Mouse (Mus musculus): ENCODE results near the gene Rbfox1. TPM values are rescaled to one million over a fixed set of nuclear protein-coding genes. Genes with fewer than 3 reads are reported as not detected.
A peak's percentile ranks its signal among the peaks of the same experiment; 100 is the strongest.

Gene Rbfox1
- polyA plus RNA-seq, 1 experiment = 142 TPM

GRCm38 (mm10) chr16:6821741-6822140, 936.6 kb downstream of the Rbfox1 start:
- Histone ChIP-seq H3K4me3 (ENCODE audit: insufficient read depth, low read length) (no peak overlapping the region), H3K27ac (ENCODE audit: insufficient read depth, low read length) (no peak overlapping the region), H3K4me1 (ENCODE audit: control insufficient read depth, insufficient read depth, low read length) (peaks cover 3% of the 10 kb centered on the region; the same call in 1 of the 2 replicates)
- TF ChIP-seq CTCF (IDR thresholded peaks at IDR 0.05; ENCODE audit: extremely low read depth, insufficient read depth, low read length) = no peak
- TF ChIP-seq POLR2A (IDR thresholded peaks at IDR 0.05; ENCODE audit: extremely low read depth, insufficient read depth, low read length) = no peak

GRCm38 (mm10) chr16:6829892-6830524, 944.9 kb downstream of the Rbfox1 start:
- TF ChIP-seq POLR2A (IDR thresholded peaks at IDR 0.05; ENCODE audit: extremely low read depth, insufficient read depth, low read length) = no peak
- TF ChIP-seq CTCF (IDR thresholded peaks at IDR 0.05; ENCODE audit: extremely low read depth, insufficient read depth, low read length) = no peak

GRCm38 (mm10) chr16:6833486-6833885, 948.3 kb downstream of the Rbfox1 start:
- no peak for TF ChIP-seq CTCF (IDR thresholded peaks at IDR 0.05; ENCODE audit: extremely low read depth, insufficient read depth, low read length)
- no peak for TF ChIP-seq POLR2A (IDR thresholded peaks at IDR 0.05; ENCODE audit: extremely low read depth, insufficient read depth, low read length)

More at GRCm38 (mm10) chr16:6829892-6830524, 944.9 kb downstream of the Rbfox1 start:
- Histone ChIP-seq H3K4me3 (ENCODE audit: insufficient read depth, low read length) (no peak overlapping the region), H3K4me1 (ENCODE audit: control insufficient read depth, insufficient read depth, low read length) (peaks cover 5% of the 10 kb centered on the region; the same call in 1 of the 2 replicates), H3K27ac (ENCODE audit: insufficient read depth, low read length) (no peak overlapping the region)

GRCm38 (mm10) chr16:6835051-6835450, 949.9 kb downstream of the Rbfox1 start:
- TF ChIP-seq POLR2A (IDR thresholded peaks at IDR 0.05; ENCODE audit: extremely low read depth, insufficient read depth, low read length) (no peak), CTCF (IDR thresholded peaks at IDR 0.05; ENCODE audit: extremely low read depth, insufficient read depth, low read length) (no peak)
- Histone ChIP-seq H3K4me3 (ENCODE audit: insufficient read depth, low read length) (no peak overlapping the region), H3K4me1 (ENCODE audit: control insufficient read depth, insufficient read depth, low read length) (peaks cover 4% of the 10 kb centered on the region; the same call in 1 of the 2 replicates), H3K27ac (ENCODE audit: insufficient read depth, low read length) (no peak overlapping the region)

More at GRCm38 (mm10) chr16:6833486-6833885, 948.3 kb downstream of the Rbfox1 start:
- Histone ChIP-seq H3K4me1 (ENCODE audit: control insufficient read depth, insufficient read depth, low read length) (no peaks in the 10 kb centered on the region), H3K27ac (ENCODE audit: insufficient read depth, low read length) (no peak overlapping the region), H3K4me3 (ENCODE audit: insufficient read depth, low read length) (no peak overlapping the region)

GRCm38 (mm10) chr16:6839299-6839995, 954.3 kb downstream of the Rbfox1 start:
- TF ChIP-seq CTCF (IDR thresholded peaks at IDR 0.05; ENCODE audit: extremely low read depth, insufficient read depth, low read length) (peak; percentile 81), POLR2A (IDR thresholded peaks at IDR 0.05; ENCODE audit: extremely low read depth, insufficient read depth, low read length) (no peak)
- Histone ChIP-seq H3K4me1 (ENCODE audit: control insufficient read depth, insufficient read depth, low read length) (peaks cover 5% of the 10 kb centered on the region; the same call in 1 of the 2 replicates), H3K4me3 (ENCODE audit: insufficient read depth, low read length) (no peak overlapping the region), H3K27ac (ENCODE audit: insufficient read depth, low read length) (no peak overlapping the region)

- H3K4me3 ChIP-seq (ENCODE audit: insufficient read depth, low read length) = no peak overlapping the region
- no peak overlapping the region for H3K27ac ChIP-seq (ENCODE audit: insufficient read depth, low read length)
- H3K4me1 ChIP-seq (ENCODE audit: control insufficient read depth, insufficient read depth, low read length) = peaks cover 5% of the 10 kb centered on the region; the same call in 1 of the 2 replicates
- no peak for TF ChIP-seq CTCF (IDR thresholded peaks at IDR 0.05; ENCODE audit: extremely low read depth, insufficient read depth, low read length)
- TF ChIP-seq POLR2A (IDR thresholded peaks at IDR 0.05; ENCODE audit: extremely low read depth, insufficient read depth, low read length) = no peak
Observed at GRCm38 (mm10) chr16:6840007-6840406, 954.9 kb downstream of the Rbfox1 start.

GRCm38 (mm10) chr16:6840461-6840860, 955.3 kb downstream of the Rbfox1 start:
- no peak overlapping the region for H3K27ac ChIP-seq (ENCODE audit: insufficient read depth, low read length)
- H3K4me3 ChIP-seq (ENCODE audit: insufficient read depth, low read length) = no peak overlapping the region
- TF ChIP-seq CTCF (IDR thresholded peaks at IDR 0.05; ENCODE audit: extremely low read depth, insufficient read depth, low read length) (no peak), POLR2A (IDR thresholded peaks at IDR 0.05; ENCODE audit: extremely low read depth, insufficient read depth, low read length) (no peak)

GRCm38 (mm10) chr16:6842066-6842785, 957.1 kb downstream of the Rbfox1 start:
- H3K27ac ChIP-seq (ENCODE audit: insufficient read depth, low read length) = no peak overlapping the region
- TF ChIP-seq POLR2A (IDR thresholded peaks at IDR 0.05; ENCODE audit: extremely low read depth, insufficient read depth, low read length) (no peak), CTCF (IDR thresholded peaks at IDR 0.05; ENCODE audit: extremely low read depth, insufficient read depth, low read length) (no peak)
- peaks cover 7% of the 10 kb centered on the region; the same call in 1 of the 2 replicates for H3K4me1 ChIP-seq (ENCODE audit: control insufficient read depth, insufficient read depth, low read length)
- H3K4me3 ChIP-seq (ENCODE audit: insufficient read depth, low read length) = no peak overlapping the region

More at GRCm38 (mm10) chr16:6840461-6840860, 955.3 kb downstream of the Rbfox1 start:
- peaks cover 5% of the 10 kb centered on the region; the same call in 1 of the 2 replicates for H3K4me1 ChIP-seq (ENCODE audit: control insufficient read depth, insufficient read depth, low read length)

GRCm38 (mm10) chr16:6844659-6845058, 959.5 kb downstream of the Rbfox1 start:
- H3K4me3 ChIP-seq (ENCODE audit: insufficient read depth, low read length) = no peak overlapping the region
- TF ChIP-seq CTCF (IDR thresholded peaks at IDR 0.05; ENCODE audit: extremely low read depth, insufficient read depth, low read length) = no peak
- no peak overlapping the region for H3K27ac ChIP-seq (ENCODE audit: insufficient read depth, low read length)
- H3K4me1 ChIP-seq (ENCODE audit: control insufficient read depth, insufficient read depth, low read length) = peaks cover 3% of the 10 kb centered on the region; the same call in 1 of the 2 replicates

All from cortical plate, adult 2 months (tissue).